Mouse (Mus musculus): ENCODE results near the gene Gm49383. TPM values are rescaled to one million over a fixed set of nuclear protein-coding genes. Genes with fewer than 3 reads are reported as not detected.
"Not testable (repeated sequence)": the region's sequence is repeated elsewhere in the genome, so short reads cannot be mapped to it uniquely, and the experiment has no call there.

Gene Gm49383
- total and polyA plus RNA-seq, 3 experiments, result 1.00 to 3.1 (median 2.2) TPM

DNA sequence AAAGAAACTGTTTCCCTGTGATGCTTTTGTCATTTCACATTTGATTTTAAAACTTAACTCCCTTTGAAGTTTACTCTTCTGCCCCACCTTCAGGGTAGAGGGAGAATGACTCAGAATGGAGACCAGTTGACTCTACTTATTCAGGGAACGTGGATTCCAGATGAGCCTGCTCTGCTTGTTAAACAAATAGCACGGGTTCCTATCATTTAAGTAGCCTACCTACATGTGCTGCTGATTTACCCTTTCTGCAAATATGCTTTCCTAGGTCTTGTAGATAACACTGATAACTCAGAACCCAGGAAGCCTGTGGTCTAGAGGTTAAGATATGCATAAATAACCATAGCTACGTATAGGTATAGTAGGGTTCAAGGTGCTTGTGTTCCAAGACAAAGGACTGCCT lies 32.0 kb downstream of the Gm49383 start:
- Histone ChIP-seq H3K9ac (ENCODE audit: low read depth, low read length) (no peak overlapping the region), H3K4me1 (ENCODE audit: control insufficient read depth, insufficient read depth, low read length) (no peaks in the 10 kb centered on the region), H3K79me2 (replicated peaks; ENCODE audit: control insufficient read depth, insufficient read depth, low read length) (no peaks in the 10 kb centered on the region), H3K27ac (no peak overlapping the region), H3K36me3 (ENCODE audit: control insufficient read depth, insufficient read depth, low read length) (no peaks in the 10 kb centered on the region), H3K4me3 (no peak overlapping the region), H3K27me3 (ENCODE audit: control insufficient read depth, insufficient read depth, low read length) (no peaks in the 10 kb centered on the region)
- intact Hi-C loops (cut with DNase I), result no loop called here
- no peak for DNase-seq
- 53% methylated on average over 3 of the region's 3 CpGs for WGBS
- TF ChIP-seq CTCF (IDR thresholded peaks at IDR 0.05) (no peak), EP300 (IDR thresholded peaks at IDR 0.05; ENCODE audit: insufficient read depth, low read depth, low read length) (no peak), POLR2A (IDR thresholded peaks at IDR 0.05; ENCODE audit: insufficient read depth, low read depth, low read length) (no peak)

DNA sequence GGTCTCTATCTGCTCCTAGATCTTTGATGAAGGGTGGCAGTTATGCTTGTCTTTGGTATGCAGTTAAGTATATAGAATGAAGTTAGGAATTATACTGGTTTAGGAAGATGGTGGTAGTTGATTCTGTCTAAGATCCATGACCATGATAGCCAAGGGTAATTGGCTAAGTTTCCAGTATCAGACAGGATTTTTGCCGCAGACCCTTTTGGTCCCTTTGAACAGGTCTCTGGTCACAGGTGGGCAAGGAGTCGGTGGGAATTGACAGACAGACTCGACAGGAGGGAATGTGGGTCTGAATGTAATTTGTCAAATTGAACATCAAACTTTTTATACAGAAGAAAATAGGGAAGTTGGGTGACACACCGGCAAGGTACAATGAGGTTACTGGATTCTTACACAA lies 33.3 kb downstream of the Gm49383 start:
- H3K4me3 ChIP-seq; H3K27me3 ChIP-seq (ENCODE audit: control insufficient read depth, insufficient read depth, low read length); DNase-seq; H3K79me2 ChIP-seq (replicated peaks; ENCODE audit: control insufficient read depth, insufficient read depth, low read length); H3K4me1 ChIP-seq (ENCODE audit: control insufficient read depth, insufficient read depth, low read length); H3K36me3 ChIP-seq (ENCODE audit: control insufficient read depth, insufficient read depth, low read length); H3K27ac ChIP-seq; intact Hi-C loops (cut with DNase I); H3K9ac ChIP-seq (ENCODE audit: low read depth, low read length): not testable (repeated sequence)
- WGBS, result 81% methylated on average over 4 of the region's 4 CpGs

DNA sequence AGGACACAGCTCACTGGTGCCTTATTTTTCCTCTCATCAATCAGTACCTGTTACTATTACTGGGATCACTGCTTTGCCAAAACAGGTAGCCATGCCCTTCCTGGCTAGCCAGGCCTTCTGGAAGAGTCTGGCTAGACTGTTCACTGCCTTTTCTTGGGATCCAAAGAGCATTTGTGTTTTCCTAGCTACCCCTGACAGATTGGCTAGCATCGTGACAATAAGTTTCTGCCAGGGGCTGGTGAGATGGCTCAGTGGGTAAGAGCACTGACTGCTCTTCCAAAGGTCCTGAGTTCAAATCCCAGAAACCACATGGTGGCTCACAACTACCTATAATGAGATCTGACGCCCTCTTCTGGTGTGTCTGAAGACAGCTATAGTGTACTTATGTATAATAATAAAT lies 36.2 kb downstream of the Gm49383 start:
- H3K79me2 ChIP-seq (replicated peaks; ENCODE audit: control insufficient read depth, insufficient read depth, low read length); H3K27ac ChIP-seq; H3K4me1 ChIP-seq (ENCODE audit: control insufficient read depth, insufficient read depth, low read length); H3K9ac ChIP-seq (ENCODE audit: low read depth, low read length); DNase-seq; H3K27me3 ChIP-seq (ENCODE audit: control insufficient read depth, insufficient read depth, low read length); H3K4me3 ChIP-seq; intact Hi-C loops (cut with DNase I): not testable (repeated sequence)
- 81% methylated on average over 2 of the region's 2 CpGs for WGBS
- H3K36me3 ChIP-seq (ENCODE audit: control insufficient read depth, insufficient read depth, low read length), result peaks cover 16% of the 10 kb centered on the region

DNA sequence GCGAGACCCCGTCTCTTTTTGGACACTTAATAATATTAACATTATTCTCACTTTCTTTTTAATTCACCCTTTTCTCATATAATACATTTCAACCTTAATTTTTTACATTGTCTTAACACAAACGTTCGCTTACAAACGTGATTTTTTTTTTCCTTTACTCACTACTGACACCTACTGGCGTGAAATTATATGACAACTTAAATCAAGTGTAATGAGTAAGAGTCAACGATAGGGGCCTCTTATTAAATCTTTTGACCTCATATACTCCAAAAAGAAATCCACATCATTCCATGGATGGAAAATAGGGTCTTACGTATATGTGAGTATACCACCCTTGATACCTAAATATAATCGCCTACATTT lies 37.3 kb downstream of the Gm49383 start:
- peaks cover 16% of the 10 kb centered on the region for H3K36me3 ChIP-seq (ENCODE audit: control insufficient read depth, insufficient read depth, low read length)
- H3K79me2 ChIP-seq (replicated peaks; ENCODE audit: control insufficient read depth, insufficient read depth, low read length), result no peaks in the 10 kb centered on the region
- peak overlapping the region; percentile 52; the same call in 1 of the 2 replicates for H3K27ac ChIP-seq
- no peaks in the 10 kb centered on the region for H3K27me3 ChIP-seq (ENCODE audit: control insufficient read depth, insufficient read depth, low read length)
- TF ChIP-seq POLR2A (IDR thresholded peaks at IDR 0.05; ENCODE audit: insufficient read depth, low read depth, low read length) (no peak), EP300 (IDR thresholded peaks at IDR 0.05; ENCODE audit: insufficient read depth, low read depth, low read length) (no peak), CTCF (IDR thresholded peaks at IDR 0.05) (peak; percentile 85)
- H3K9ac ChIP-seq (ENCODE audit: low read depth, low read length), result no peak overlapping the region
- WGBS, result 3% methylated on average over 9 of the region's 9 CpGs
- H3K4me3 ChIP-seq, result no peak overlapping the region
- intact Hi-C loops (cut with DNase I), result loop anchor here (2.0 kb wide), 1 partner anchor 25 kb away; the partner anchor contains the start of genes Mgat2 and Rpl36al
- H3K4me1 ChIP-seq (ENCODE audit: control insufficient read depth, insufficient read depth, low read length), result peaks cover 3% of the 10 kb centered on the region; the same call in 1 of the 2 replicates
- peak; percentile 28 to 36 for DNase-seq

DNA sequence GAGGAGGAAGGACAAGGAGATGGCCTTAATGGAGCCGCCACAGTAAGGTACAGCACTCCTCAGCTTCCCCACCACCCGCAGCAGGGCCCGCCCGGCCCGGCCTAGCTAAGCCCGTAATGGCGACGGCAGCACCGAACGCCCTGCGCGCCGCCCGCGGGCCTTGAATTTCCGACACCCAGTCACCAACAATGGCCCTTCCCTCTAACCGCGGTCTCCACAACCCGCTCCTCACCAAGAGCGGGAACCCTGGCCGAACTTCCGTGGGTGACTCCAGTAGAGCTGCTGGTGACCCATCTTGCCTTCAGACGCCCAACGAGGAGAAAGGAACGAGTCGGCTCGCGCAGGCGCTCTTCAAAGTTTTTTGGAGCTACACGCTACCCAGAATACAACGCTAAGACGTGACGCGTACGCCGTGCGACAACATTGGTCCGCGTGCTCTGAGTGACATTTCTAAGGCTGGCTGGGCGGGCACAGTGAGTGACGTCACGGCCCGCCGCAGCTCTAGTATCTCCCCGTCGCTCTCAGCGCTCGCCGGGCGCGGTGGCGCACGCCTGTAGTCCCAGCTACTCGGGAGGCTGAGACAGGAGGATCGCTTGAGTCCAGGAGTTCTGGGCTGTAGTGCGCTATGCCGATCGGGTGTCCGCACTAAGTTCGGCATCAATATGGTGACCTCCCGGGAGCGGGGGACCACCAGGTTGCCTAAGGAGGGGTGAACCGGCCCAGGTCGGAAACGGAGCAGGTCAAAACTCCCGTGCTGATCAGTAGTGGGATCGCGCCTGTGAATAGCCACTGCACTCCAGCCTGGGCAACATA lies 37.9 kb downstream of the Gm49383 start, which contains the start of gene Rps29:
TSS of gene Rps29 (minus strand) at position 422 of the 813 bp plus-strand sequence.
- peak; percentile 97 to 99 for DNase-seq
- H3K27ac ChIP-seq, result peak within 1 kb of the TSS; percentile 96
- peaks cover 16% of the 10 kb centered on the region for H3K36me3 ChIP-seq (ENCODE audit: control insufficient read depth, insufficient read depth, low read length)
- TF ChIP-seq EP300 (IDR thresholded peaks at IDR 0.05; ENCODE audit: insufficient read depth, low read depth, low read length) (0 out of 2 replicates have a peak, but pooled peaks have one; percentile 2), POLR2A (IDR thresholded peaks at IDR 0.05; ENCODE audit: insufficient read depth, low read depth, low read length) (peak; percentile 96)
- H3K9ac ChIP-seq (ENCODE audit: low read depth, low read length), result peak within 1 kb of the TSS; percentile 73
- not testable (repeated sequence) for H3K79me2 ChIP-seq (replicated peaks; ENCODE audit: control insufficient read depth, insufficient read depth, low read length); H3K27me3 ChIP-seq (ENCODE audit: control insufficient read depth, insufficient read depth, low read length); H3K4me1 ChIP-seq (ENCODE audit: control insufficient read depth, insufficient read depth, low read length)
- intact Hi-C loops (cut with DNase I), result loop anchor here (2.0 kb wide), 1 partner anchor 26 kb away; the partner anchor contains the start of genes Mgat2 and Rpl36al
- WGBS, result under 1% methylated on average over 57 of the region's 68 CpGs
- peak within 1 kb of the TSS; percentile 79 for H3K4me3 ChIP-seq

DNA sequence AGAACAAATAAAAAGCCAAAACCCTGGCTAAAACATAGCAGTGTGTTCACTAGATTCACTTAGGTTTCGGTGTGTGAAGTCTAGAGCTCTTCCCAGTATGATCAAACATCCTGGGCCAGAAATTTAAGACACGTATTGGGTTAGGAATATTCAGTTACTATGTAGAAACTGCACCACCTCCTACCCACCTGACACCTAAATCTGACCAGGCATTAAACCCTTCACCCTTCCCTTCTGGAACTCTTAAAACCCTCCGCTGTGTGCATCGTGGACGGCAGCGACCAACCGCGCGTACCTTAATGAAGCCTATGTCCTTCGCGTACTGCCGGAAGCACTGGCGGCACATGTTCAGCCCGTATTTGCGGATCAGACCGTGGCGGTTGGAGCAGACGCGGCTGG lies 38.5 kb downstream of the Gm49383 start:
- H3K4me1 ChIP-seq (ENCODE audit: control insufficient read depth, insufficient read depth, low read length), result peaks cover 3% of the 10 kb centered on the region; the same call in 1 of the 2 replicates
- intact Hi-C loops (cut with DNase I), result loop anchor here (2.0 kb wide), 1 partner anchor 26 kb away; the partner anchor contains the start of genes Mgat2 and Rpl36al
- H3K27me3 ChIP-seq (ENCODE audit: control insufficient read depth, insufficient read depth, low read length), result no peaks in the 10 kb centered on the region
- no peaks in the 10 kb centered on the region for H3K79me2 ChIP-seq (replicated peaks; ENCODE audit: control insufficient read depth, insufficient read depth, low read length)
- WGBS, result under 1% methylated on average over 19 of the region's 19 CpGs
- DNase-seq, result no peak
- H3K36me3 ChIP-seq (ENCODE audit: control insufficient read depth, insufficient read depth, low read length), result peaks cover 16% of the 10 kb centered on the region
- H3K4me3 ChIP-seq, result peak overlapping the region; percentile 79
- peak overlapping the region; percentile 73 for H3K9ac ChIP-seq (ENCODE audit: low read depth, low read length)
- H3K27ac ChIP-seq, result peak overlapping the region; percentile 96
- TF ChIP-seq EP300 (IDR thresholded peaks at IDR 0.05; ENCODE audit: insufficient read depth, low read depth, low read length) (no peak), CTCF (IDR thresholded peaks at IDR 0.05) (no peak)

All from heart, adult 2 months (tissue).